Mouse (Mus musculus) midbrain, embryonic 13.5 days (tissue): ENCODE measurements at regions not wholly inside any gene's neighbourhood (a gene's known extent, or its start where the extent isn't known, plus 50 kb on each side); places are given as distances from the start of the nearest gene placed in this dataset.

ENCODE experiments used
- ATAC-seq: fragments of 200-750 bp; cut with Nextera tagmentation; 2 replicates; pipeline ENCODE4 v1.8.0; 2017; ENCODE audit warnings: mild to moderate bottlenecking, moderate TSS enrichment, moderate library complexity
- H3K27ac ChIP-seq: fragments of 300-500 bp; sonication (generic); 2 replicates; pipeline ENCODE4 v1.5.1; 2015; ENCODE audit warnings: inconsistent platforms, mild to moderate bottlenecking, moderate library complexity
- H3K27me3 ChIP-seq: fragments of 300-500 bp; sonication (generic); 2 replicates; pipeline ENCODE4 v1.6.1; 2015; ENCODE audit warnings: mild to moderate bottlenecking, inconsistent platforms
- H3K36me3 ChIP-seq: fragments of 300-500 bp; sonication (generic); 2 replicates; pipeline ENCODE4 v1.6.1; 2015; ENCODE audit warnings: mild to moderate bottlenecking, inconsistent platforms
- H3K4me1 ChIP-seq: fragments of 300-500 bp; sonication (generic); replicated peaks from 2 replicates; pipeline ENCODE4 v1.6.1; 2015; ENCODE audit warnings: inconsistent platforms
- H3K4me2 ChIP-seq: fragments of 300-500 bp; sonication (generic); replicated peaks from 2 replicates; pipeline ENCODE4 v1.6.1; 2015; ENCODE audit warnings: moderate library complexity, mild to moderate bottlenecking, inconsistent platforms
- H3K4me3 ChIP-seq: fragments of 300-500 bp; sonication (generic); replicated peaks from 2 replicates; pipeline ENCODE4 v1.5.1; 2015; ENCODE audit warnings: mild to moderate bottlenecking, inconsistent platforms
- H3K9ac ChIP-seq: fragments of 300-500 bp; sonication (generic); replicated peaks from 2 replicates; pipeline ENCODE4 v1.6.1; 2015; ENCODE audit warnings: mild to moderate bottlenecking, inconsistent platforms
- H3K9me3 ChIP-seq: fragments of 300-500 bp; sonication (generic); 2 replicates; pipeline ENCODE4 v1.6.1; 2016; ENCODE audit warnings: mild to moderate bottlenecking, inconsistent platforms
- WGBS: fragments of 180-500 bp; shearing (Covaris S2); methylation state at CpG from one replicate; pipeline ENCODE4 v1.1.7; 2015; 5-methylcytosine and 5-hydroxymethylcytosine counted together

DNA sequence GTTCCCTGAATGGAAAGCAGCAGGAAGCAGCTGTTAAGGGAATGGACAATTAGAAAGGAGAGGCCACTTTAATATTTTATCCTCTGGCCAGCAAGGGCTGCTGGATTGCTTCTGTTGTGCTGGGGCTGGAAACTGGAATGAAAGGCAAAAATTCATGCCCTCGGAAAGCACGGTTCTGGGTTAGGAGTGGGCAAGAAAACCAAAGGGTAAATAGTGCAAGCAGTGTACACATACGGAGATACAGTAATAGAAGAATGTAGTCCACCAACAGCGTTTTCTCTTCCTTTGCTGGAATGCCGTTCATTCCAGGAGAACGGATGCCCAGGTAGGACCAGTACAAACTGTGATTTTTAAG, 50.8 kb upstream of the Zfr start:
- 70% methylated on average over 6 of the region's 6 CpGs for WGBS

GRCm38 (mm10) chr15:12066176-12066856, 51.3 kb upstream of the Zfr start:
- ATAC-seq, result peak; percentile 77
- Histone ChIP-seq H3K4me2 (no peak overlapping the region), H3K27me3 (no peaks in the 10 kb centered on the region), H3K27ac (peak overlapping the region; percentile 35), H3K9me3 (no peaks in the 10 kb centered on the region), H3K4me3 (no peak overlapping the region), H3K9ac (no peak overlapping the region), H3K4me1 (0 out of 2 replicates have a peak, but pooled peaks cover 6% of the 10 kb centered on the region), H3K36me3 (no peaks in the 10 kb centered on the region)
- WGBS, result 38% methylated on average over 14 of the region's 14 CpGs

More for the DNA sequence above, 50.8 kb upstream of the Zfr start:
- H3K9ac ChIP-seq, result no peak overlapping the region
- no peaks in the 10 kb centered on the region for H3K9me3 ChIP-seq
- no peaks in the 10 kb centered on the region for H3K27me3 ChIP-seq
- H3K4me3 ChIP-seq, result no peak overlapping the region
- no peak overlapping the region for H3K4me2 ChIP-seq
- H3K27ac ChIP-seq, result peak overlapping the region; percentile 35
- no peaks in the 10 kb centered on the region for H3K36me3 ChIP-seq
- 0 out of 2 replicates have a peak, but pooled peaks cover 6% of the 10 kb centered on the region for H3K4me1 ChIP-seq
- ATAC-seq, result no peak

- Histone ChIP-seq H3K9ac (no peak overlapping the region), H3K27me3 (no peaks in the 10 kb centered on the region), H3K9me3 (no peaks in the 10 kb centered on the region), H3K36me3 (no peaks in the 10 kb centered on the region), H3K4me2 (no peak overlapping the region), H3K27ac (no peak overlapping the region), H3K4me3 (no peak overlapping the region), H3K4me1 (no peaks in the 10 kb centered on the region)
- ATAC-seq, result no peak
- 92% methylated on average over 3 of the region's 3 CpGs for WGBS
Measured at GRCm38 (mm10) chr15:12054870-12055269, 58.1 kb upstream of the Sub1 start.

GRCm38 (mm10) chr15:12053610-12054009, 56.8 kb upstream of the Sub1 start:
- 96% methylated on average over 7 of the region's 7 CpGs for WGBS

GRCm38 (mm10) chr15:12048965-12049364, 52.2 kb upstream of the Sub1 start:
- Histone ChIP-seq H3K27me3 (no peaks in the 10 kb centered on the region), H3K4me1 (no peaks in the 10 kb centered on the region), H3K4me2 (no peak overlapping the region), H3K9ac (no peak overlapping the region), H3K27ac (no peak overlapping the region), H3K36me3 (no peaks in the 10 kb centered on the region), H3K9me3 (no peaks in the 10 kb centered on the region), H3K4me3 (no peak overlapping the region)
- WGBS, result 95% methylated on average over 10 of the region's 10 CpGs
- no peak for ATAC-seq

More at GRCm38 (mm10) chr15:12053610-12054009, 56.8 kb upstream of the Sub1 start:
- no peaks in the 10 kb centered on the region for H3K27me3 ChIP-seq
- H3K4me3 ChIP-seq, result no peak overlapping the region
- H3K27ac ChIP-seq, result no peak overlapping the region
- no peaks in the 10 kb centered on the region for H3K36me3 ChIP-seq
- H3K4me1 ChIP-seq, result no peaks in the 10 kb centered on the region
- H3K9ac ChIP-seq, result no peak overlapping the region
- no peak for ATAC-seq
- no peaks in the 10 kb centered on the region for H3K9me3 ChIP-seq
- H3K4me2 ChIP-seq, result no peak overlapping the region

DNA sequence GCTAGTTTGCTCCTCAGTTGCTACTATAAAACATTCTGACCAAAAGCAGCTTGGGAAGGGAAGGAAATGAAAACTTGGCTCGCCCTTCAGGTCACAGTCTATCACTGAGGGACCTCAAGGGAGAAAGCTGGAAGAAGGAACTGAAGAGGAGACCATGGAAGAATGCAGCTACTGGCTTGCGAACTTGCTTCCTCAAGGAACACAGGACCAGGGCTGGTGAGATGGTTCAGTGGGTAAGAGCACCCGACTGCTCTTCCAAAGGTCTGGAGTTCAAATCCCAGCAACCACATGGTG, 51.4 kb upstream of the Sub1 start:
- no peaks in the 10 kb centered on the region for H3K27me3 ChIP-seq
- WGBS, result 93% methylated on average over 3 of the region's 3 CpGs
- H3K9me3 ChIP-seq, result no peaks in the 10 kb centered on the region
- H3K36me3 ChIP-seq, result no peaks in the 10 kb centered on the region
- no peak overlapping the region for H3K4me3 ChIP-seq
- H3K4me1 ChIP-seq, result no peaks in the 10 kb centered on the region
- H3K9ac ChIP-seq, result no peak overlapping the region
- ATAC-seq, result no peak
- H3K4me2 ChIP-seq, result no peak overlapping the region
- no peak overlapping the region for H3K27ac ChIP-seq

GRCm38 (mm10) chr15:12047349-12048213, 50.8 kb upstream of the Sub1 start:
- H3K4me3 ChIP-seq, result no peak overlapping the region
- no peak overlapping the region for H3K27ac ChIP-seq
- ATAC-seq, result peak; percentile 60; the same call in 1 of the 2 replicates
- no peaks in the 10 kb centered on the region for H3K27me3 ChIP-seq
- H3K36me3 ChIP-seq, result no peaks in the 10 kb centered on the region
- no peak overlapping the region for H3K4me2 ChIP-seq
- H3K4me1 ChIP-seq, result no peaks in the 10 kb centered on the region
- H3K9ac ChIP-seq, result no peak overlapping the region
- WGBS, result 89% methylated on average over 18 of the region's 18 CpGs
- H3K9me3 ChIP-seq, result no peaks in the 10 kb centered on the region
